Mouse (Mus musculus) ES-E14 (cell line): ENCODE measurements at regions not wholly inside any gene's neighbourhood (a gene's known extent, or its start where the extent isn't known, plus 50 kb on each side); places are given as distances from the start of the nearest gene placed in this dataset.

Source experiments
- CHD2 ChIP-seq: IDR thresholded peaks from 2 replicates; pipeline ENCODE4 v1.6.1; 2014; ENCODE audit warnings: mild to moderate bottlenecking, low read depth, low read length, inconsistent platforms
- HCFC1 ChIP-seq: IDR thresholded peaks from 2 replicates; pipeline ENCODE4 v1.6.1; 2012; ENCODE audit warnings: low read length, inconsistent platforms, borderline replicate concordance; ENCODE audit not compliant: insufficient read depth

GRCm38 (mm10) chr5:120020748-120021147 lies 95.5 kb upstream of the Rbm19 start:
- TF ChIP-seq HCFC1, result no peak
- no peak for TF ChIP-seq CHD2
